Mouse (Mus musculus): ENCODE measurements around the gene Dusp6.

DNA sequence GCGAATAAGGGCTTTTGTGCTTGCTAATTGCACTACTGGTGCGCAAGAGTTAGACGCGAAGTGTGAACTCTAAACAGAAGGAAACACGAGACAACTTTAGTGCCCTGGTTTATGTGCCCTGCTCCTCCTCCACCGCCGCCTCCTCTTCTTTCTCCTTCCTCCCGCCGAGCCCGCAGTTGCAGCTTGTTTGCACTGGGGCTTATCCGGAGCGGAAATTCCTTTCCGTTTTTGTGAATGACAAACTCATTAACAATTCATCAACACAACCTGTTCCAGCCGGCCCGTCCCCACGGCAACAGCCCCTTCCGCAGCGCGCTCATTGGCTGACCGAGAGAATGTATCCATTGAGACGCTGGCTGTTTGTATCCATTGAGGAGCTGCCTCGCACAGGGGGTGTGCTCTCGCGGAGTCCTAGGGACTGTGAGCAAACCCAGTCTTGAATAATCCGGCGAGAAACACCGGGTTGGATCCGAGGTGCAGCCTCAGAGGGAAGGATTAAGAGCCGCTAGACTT is at the start of gene Dusp6:
- peak; percentile 81 for TF ChIP-seq POLR2A (IDR thresholded peaks at IDR 0.05; ENCODE audit: insufficient read depth, low read length)
- TF ChIP-seq EP300 (IDR thresholded peaks at IDR 0.05; ENCODE audit: insufficient read depth, low read depth, low read length): peak; percentile 93
- TF ChIP-seq CTCF (IDR thresholded peaks at IDR 0.05; ENCODE audit: low read depth, low read length): no peak

All from ES-Bruce4 (cell line).